Mouse (Mus musculus): Measurements from ENCODE around the gene Jarid2. TPM values are rescaled to one million over a fixed set of nuclear protein-coding genes. Genes with fewer than 3 reads are reported as not detected.

The Jarid2 gene
- polyA plus RNA-seq, 1 experiment: 35.9 TPM

DNA sequence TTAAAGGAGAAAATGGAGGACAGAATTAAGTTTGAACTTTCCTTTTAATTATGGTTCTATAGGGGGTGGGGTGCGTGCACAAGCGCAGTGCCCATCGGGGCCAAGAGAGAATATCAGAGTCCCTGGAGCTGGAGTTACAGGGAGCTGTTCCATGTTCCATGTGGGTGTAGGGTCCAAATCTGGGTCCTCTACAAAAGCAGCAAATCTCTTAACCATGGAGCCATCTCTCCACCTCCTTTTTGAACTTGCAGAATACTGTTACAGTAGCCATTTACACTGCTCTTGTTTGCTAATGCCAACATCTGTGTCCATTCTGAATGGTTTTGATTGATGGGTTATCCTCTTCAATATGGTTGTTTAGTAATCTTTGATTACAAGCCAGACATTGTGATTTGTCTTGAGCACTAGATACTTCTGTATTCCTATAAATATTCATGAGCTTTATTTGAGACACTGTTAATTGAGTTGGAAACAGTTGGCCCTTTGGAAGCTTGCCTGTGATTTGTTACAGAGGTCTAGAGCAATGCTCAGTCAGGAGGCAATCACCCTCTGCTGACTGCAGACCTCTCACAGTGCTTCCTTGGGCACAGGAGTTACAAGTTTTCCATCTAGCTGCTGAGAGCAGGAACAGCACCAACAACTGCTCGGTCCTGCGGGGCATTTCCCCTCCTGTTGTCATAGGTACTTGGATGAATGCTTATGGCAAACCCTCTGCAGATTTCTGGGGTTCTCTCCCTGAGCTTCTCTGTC, 231.4 kb downstream of the Jarid2 start:
- 52% methylated on average over 5 of the region's 5 CpGs for WGBS
- DNase-seq: peak in 1 of 2 experiments; percentile 35
- TF ChIP-seq POLR2A (IDR thresholded peaks at IDR 0.05; ENCODE audit: borderline replicate concordance, insufficient read depth, low read length): no peak
- Histone ChIP-seq H3K4me1 (ENCODE audit: control insufficient read depth, insufficient read depth, low read length) (peaks cover 5% of the 10 kb centered on the region), H3K4me3 (replicated peaks; ENCODE audit: insufficient read depth, low read depth, low read length) (no peak overlapping the region), H3K27ac (ENCODE audit: insufficient read depth, low read length) (no peak overlapping the region), H3K27me3 (ENCODE audit: control insufficient read depth, insufficient read depth, low read length) (no peaks in the 10 kb centered on the region)

Data from cerebellum, adult 2 months (tissue).